Mouse (Mus musculus) adrenal gland, postnatal 14 days (tissue): ENCODE data around the gene Uvrag. TPM values are rescaled to one million over a fixed set of nuclear protein-coding genes. Genes with fewer than 3 reads are reported as not detected.

Experiments
- DNase-seq: peaks from one replicate; pipeline ENCODE4 v3.0.0; 2021; ENCODE audit warnings: mixed read lengths
- total RNA-seq: library from RNA; stranded (reverse); gene quantifications from 2 replicates; pipeline ENCODE4 v1.2.3, GENCODE M21; 2021

Gene Uvrag
- total RNA-seq, 1 experiment from 2014 or later = 42.3 TPM

- no peak for DNase-seq
These were observed 297.9 kb downstream of the Uvrag start for GRCm38 (mm10) chr7:98842997-98843396.

- DNase-seq = no peak
These were observed 299.1 kb downstream of the Uvrag start for GRCm38 (mm10) chr7:98841802-98842201.

DNA sequence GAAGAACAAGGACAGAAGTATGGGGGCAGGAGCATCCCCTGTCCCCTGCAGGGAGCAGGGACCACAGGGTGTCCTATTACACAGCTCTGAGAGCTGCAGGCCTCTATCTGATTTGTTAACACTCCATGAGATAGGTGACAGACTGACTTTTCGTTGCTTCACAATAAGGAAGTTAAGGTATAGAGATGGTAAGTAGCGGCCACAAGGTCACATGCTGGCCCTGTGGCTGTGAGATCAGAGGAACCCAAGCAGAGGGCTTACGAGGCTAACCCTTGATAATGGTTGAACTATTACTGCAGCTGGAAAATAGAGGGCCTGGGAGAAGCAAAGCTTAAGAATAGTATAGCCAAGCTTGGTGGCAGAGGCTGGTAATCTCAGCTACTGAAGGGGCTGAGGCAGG lies 300.2 kb downstream of the Uvrag start:
- no peak for DNase-seq

DNA sequence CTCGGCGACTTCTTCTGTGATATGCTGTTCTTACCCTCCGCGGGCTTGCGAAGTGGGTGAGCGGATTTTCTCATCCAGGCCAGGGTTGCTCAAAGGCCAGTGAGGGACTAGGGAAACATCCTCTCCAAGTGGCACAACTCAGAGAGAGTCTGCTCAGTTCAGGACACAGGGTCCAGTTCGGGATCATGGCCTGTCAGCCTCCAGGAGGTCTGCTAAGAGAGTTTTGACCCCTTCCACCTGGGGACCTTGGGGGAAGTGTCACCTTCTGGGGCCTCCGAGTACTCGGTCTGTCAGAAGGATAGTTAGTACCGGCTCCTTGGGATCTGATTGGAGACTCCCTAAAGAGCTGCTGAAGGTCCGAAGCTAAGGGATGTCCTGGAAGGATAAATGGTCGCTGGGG lies 301.6 kb downstream of the Uvrag start:
- DNase-seq = no peak

GRCm38 (mm10) chr7:98838729-98839141 lies 302.2 kb downstream of the Uvrag start:
- peak; percentile 71 for DNase-seq

GRCm38 (mm10) chr7:98837901-98838300 lies 303.0 kb downstream of the Uvrag start:
- DNase-seq = peak; percentile 91

- peak; percentile 88 for DNase-seq
These were observed 304.3 kb downstream of the Uvrag start for GRCm38 (mm10) chr7:98836646-98837045.

- DNase-seq = peak; percentile 26
These were observed 305.2 kb downstream of the Uvrag start for GRCm38 (mm10) chr7:98835519-98836441.

Other genes starting within 250 kb of the Uvrag start
- 831 and 917 TPM in 2 replicates for gene Dgat2, start 41.6 kb upstream of the Uvrag start, total RNA-seq
- 0.41 TPM in 1 of 2 replicates, not detected in the other for gene Mogat2, start 97.5 kb upstream of the Uvrag start, total RNA-seq
- 7.0 and 11.9 TPM in 2 replicates for gene Map6, start 126.3 kb upstream of the Uvrag start, total RNA-seq
- 291 and 364 TPM in 2 replicates for gene Serpinh1, start 212.1 kb upstream of the Uvrag start, total RNA-seq
- 10.9 and 11.0 TPM in 2 replicates for gene Gdpd5, start 240.3 kb upstream of the Uvrag start, total RNA-seq